ENCODE assay signal across 8 mouse cellular contexts in the genomic region with DNA sequence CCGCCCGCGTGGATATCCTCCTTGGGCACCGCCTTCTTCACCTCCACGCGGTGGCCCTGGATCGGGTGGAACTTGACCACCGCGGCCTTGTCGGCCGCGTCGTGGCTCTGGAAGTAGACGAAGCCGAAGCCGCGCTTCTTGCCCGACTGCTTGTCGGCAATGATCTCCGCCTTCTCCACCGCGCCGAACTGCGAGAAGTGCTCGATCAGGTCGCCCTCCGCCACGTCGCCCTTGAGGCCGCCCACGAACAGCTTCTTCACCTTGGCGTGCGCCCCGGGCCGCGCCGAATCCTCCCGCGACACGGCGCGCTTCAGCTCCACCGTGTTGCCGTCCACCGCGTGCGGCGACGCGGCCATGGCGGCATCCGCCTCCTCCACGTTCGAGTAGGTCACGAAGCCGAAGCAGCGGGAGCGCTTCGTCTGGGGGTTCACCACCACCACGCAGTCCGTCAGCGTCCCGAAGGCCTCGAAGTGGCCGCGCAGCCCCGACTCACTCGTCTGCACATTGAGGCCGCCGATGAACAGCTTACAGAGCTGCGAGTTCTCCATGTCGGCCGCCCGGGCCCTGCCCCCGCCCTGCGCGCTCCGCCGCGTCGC. TPM values are rescaled to one million over a fixed set of nuclear protein-coding genes. Genes with fewer than 3 reads are reported as not detected.
DNase-seq lines count a peak whose midpoint lies in the region; ATAC-seq and TF ChIP-seq lines count a peak whose summit lies in the region.

No protein-coding gene starts in this region.

- DNase-seq in 3T3-L1 (ENCODE audit: low read depth, low spot score), result peak; percentile 42
- no peak for DNase-seq in embryonic facial prominence, embryonic 10.5 days (ENCODE audit: low spot score)
- no peak for DNase-seq in heart, adult 2 months
- DNase-seq in liver, postnatal 0 days, result peak; percentile 74
- peak; percentile 50 for DNase-seq in yolk sac, embryonic 10.5 days (ENCODE audit: low spot score)

- TF ChIP-seq POLR2A in ES-Bruce4 (IDR thresholded peaks at IDR 0.05; ENCODE audit: insufficient read depth, low read length), result no peak
- no peak for TF ChIP-seq POLR2A in heart, adult 2 months (IDR thresholded peaks at IDR 0.05; ENCODE audit: insufficient read depth, low read depth, low read length)

- intact Hi-C loops in heart, adult 2 months (cut with DNase I), result loop anchor here (10.0 kb wide), 1 partner anchor 277 kb away; a partner anchor contains a TSS

- H3K4me3 ChIP-seq in ES-Bruce4 (ENCODE audit: low read depth, low read length), result peak overlapping the region; percentile 91
- H3K4me3 ChIP-seq in embryonic facial prominence, embryonic 10.5 days, result peak overlapping the region; percentile 96
- H3K4me3 ChIP-seq in heart, adult 2 months, result peak overlapping the region; percentile 94
- H3K4me3 ChIP-seq in kidney, embryonic 15.5 days (replicated peaks), result peak overlapping the region; percentile 94
- peak overlapping the region; percentile 96 for H3K4me3 ChIP-seq in liver, postnatal 0 days (ENCODE audit: low read depth, low read length)
- H3K4me3 ChIP-seq in neural tube, embryonic 15.5 days (replicated peaks), result peak overlapping the region; percentile 94

- WGBS in embryonic facial prominence, embryonic 10.5 days, result under 1% methylated on average over 81 of the region's 81 CpGs
- WGBS in heart, adult 2 months, result under 1% methylated on average over 77 of the region's 81 CpGs
- under 1% methylated on average over 77 of the region's 81 CpGs for WGBS in kidney, embryonic 15.5 days
- WGBS in liver, postnatal 0 days (ENCODE audit: insufficient replicate concordance), result 0% methylated on average over 70 of the region's 81 CpGs
- WGBS in neural tube, embryonic 15.5 days, result under 1% methylated on average over 71 of the region's 81 CpGs

- H3K27ac ChIP-seq in ES-Bruce4 (ENCODE audit: insufficient read depth, low read length), result peak overlapping the region; percentile 81
- H3K27ac ChIP-seq in embryonic facial prominence, embryonic 10.5 days (replicated peaks), result peak overlapping the region; percentile 100
- peak overlapping the region; percentile 100 for H3K27ac ChIP-seq in heart, adult 2 months
- H3K27ac ChIP-seq in kidney, embryonic 15.5 days, result peak overlapping the region; percentile 98
- H3K27ac ChIP-seq in liver, postnatal 0 days (ENCODE audit: low read depth), result peak overlapping the region; percentile 99
- H3K27ac ChIP-seq in neural tube, embryonic 15.5 days (replicated peaks), result peak overlapping the region; percentile 99

- H3K36me3 ChIP-seq in ES-Bruce4 (ENCODE audit: control insufficient read depth, insufficient read depth, low read length, poor library complexity, severe bottlenecking), result peaks cover 17% of the 10 kb centered on the region
- H3K36me3 ChIP-seq in embryonic facial prominence, embryonic 10.5 days (replicated peaks), result peaks cover 27% of the 10 kb centered on the region
- peaks cover 6% of the 10 kb centered on the region for H3K36me3 ChIP-seq in heart, adult 2 months (ENCODE audit: control insufficient read depth, insufficient read depth, low read length)
- H3K36me3 ChIP-seq in kidney, embryonic 15.5 days, result peaks cover 13% of the 10 kb centered on the region
- peaks cover 5% of the 10 kb centered on the region; the same call in 1 of the 2 replicates for H3K36me3 ChIP-seq in liver, postnatal 0 days (replicated peaks; ENCODE audit: insufficient read depth, low read length)
- H3K36me3 ChIP-seq in neural tube, embryonic 15.5 days, result no peaks in the 10 kb centered on the region; the same call in 1 of the 2 replicates

- H3K4me2 ChIP-seq in kidney, embryonic 15.5 days, result peak overlapping the region; percentile 64
- peak overlapping the region; percentile 74 for H3K4me2 ChIP-seq in liver, postnatal 0 days (ENCODE audit: low read depth, low read length)
- H3K4me2 ChIP-seq in neural tube, embryonic 15.5 days, result peak overlapping the region; percentile 63

- no peak for TF ChIP-seq CTCF in ES-Bruce4 (IDR thresholded peaks at IDR 0.05; ENCODE audit: low read depth, low read length)
- TF ChIP-seq CTCF in heart, adult 2 months (IDR thresholded peaks at IDR 0.05), result no peak
- TF ChIP-seq CTCF in liver, postnatal 0 days (IDR thresholded peaks at IDR 0.05; ENCODE audit: low read depth), result no peak

- H3K27me3 ChIP-seq in ES-Bruce4 (ENCODE audit: control insufficient read depth, insufficient read depth, low read length, poor library complexity, severe bottlenecking), result no peaks in the 10 kb centered on the region
- H3K27me3 ChIP-seq in embryonic facial prominence, embryonic 10.5 days (replicated peaks; ENCODE audit: low read depth, poor library complexity, severe bottlenecking), result no peaks in the 10 kb centered on the region
- H3K27me3 ChIP-seq in heart, adult 2 months (ENCODE audit: control insufficient read depth, insufficient read depth, low read length), result no peaks in the 10 kb centered on the region
- no peaks in the 10 kb centered on the region for H3K27me3 ChIP-seq in kidney, embryonic 15.5 days
- H3K27me3 ChIP-seq in liver, postnatal 0 days (ENCODE audit: insufficient read depth, low read length), result no peaks in the 10 kb centered on the region
- H3K27me3 ChIP-seq in neural tube, embryonic 15.5 days (replicated peaks), result no peaks in the 10 kb centered on the region

- H3K79me2 ChIP-seq in heart, adult 2 months (replicated peaks; ENCODE audit: control insufficient read depth, insufficient read depth, low read length), result peaks cover 3% of the 10 kb centered on the region

- peak overlapping the region; percentile 95 for H3K9ac ChIP-seq in ES-Bruce4 (ENCODE audit: low read depth, poor library complexity, severe bottlenecking)
- peak overlapping the region; percentile 97 for H3K9ac ChIP-seq in heart, adult 2 months (ENCODE audit: low read depth, low read length)
- H3K9ac ChIP-seq in kidney, embryonic 15.5 days, result peak overlapping the region; percentile 84
- peak overlapping the region; percentile 99 for H3K9ac ChIP-seq in liver, postnatal 0 days (replicated peaks)
- peak overlapping the region; percentile 98 for H3K9ac ChIP-seq in neural tube, embryonic 15.5 days (replicated peaks)

- peak; percentile 16 for ATAC-seq in kidney, embryonic 15.5 days (replicated peaks; ENCODE audit: low FRiP score)
- peak; percentile 18 for ATAC-seq in liver, postnatal 0 days
- peak; percentile 56 for ATAC-seq in neural tube, embryonic 15.5 days (ENCODE audit: low FRiP score)

- no peaks in the 10 kb centered on the region for H3K9me3 ChIP-seq in ES-Bruce4 (replicated peaks; ENCODE audit: control insufficient read depth, insufficient read depth, low read length, poor library complexity, severe bottlenecking)
- H3K9me3 ChIP-seq in embryonic facial prominence, embryonic 10.5 days, result no peaks in the 10 kb centered on the region
- no peaks in the 10 kb centered on the region for H3K9me3 ChIP-seq in kidney, embryonic 15.5 days (replicated peaks)
- no peaks in the 10 kb centered on the region for H3K9me3 ChIP-seq in liver, postnatal 0 days (ENCODE audit: low read length)
- H3K9me3 ChIP-seq in neural tube, embryonic 15.5 days (replicated peaks), result no peaks in the 10 kb centered on the region

- no peak for TF ChIP-seq EP300 in ES-Bruce4 (IDR thresholded peaks at IDR 0.05; ENCODE audit: insufficient read depth, low read depth, low read length)
- no peak for TF ChIP-seq EP300 in heart, adult 2 months (IDR thresholded peaks at IDR 0.05; ENCODE audit: insufficient read depth, low read depth, low read length)
- TF ChIP-seq EP300 in liver, postnatal 0 days (IDR thresholded peaks at IDR 0.05; ENCODE audit: low read depth), result no peak

- no peaks in the 10 kb centered on the region for H3K4me1 ChIP-seq in ES-Bruce4 (ENCODE audit: control insufficient read depth, insufficient read depth, low read length)
- H3K4me1 ChIP-seq in embryonic facial prominence, embryonic 10.5 days, result peaks cover 33% of the 10 kb centered on the region
- peaks cover 4% of the 10 kb centered on the region for H3K4me1 ChIP-seq in heart, adult 2 months (ENCODE audit: control insufficient read depth, insufficient read depth, low read length)
- H3K4me1 ChIP-seq in kidney, embryonic 15.5 days, result peaks cover 42% of the 10 kb centered on the region
- peaks cover 21% of the 10 kb centered on the region for H3K4me1 ChIP-seq in liver, postnatal 0 days (ENCODE audit: insufficient read depth)
- peaks cover 45% of the 10 kb centered on the region for H3K4me1 ChIP-seq in neural tube, embryonic 15.5 days

RNA-seq across cellular contexts. Expression of a gene that starts 0.5 kb away (rescaled TPM):
- polyA plus RNA-seq in ES-Bruce4 (2011; ENCODE audit: insufficient read depth, insufficient read length, low read depth, missing spikeins), result 166 and 181 TPM in 2 replicates
- polyA plus RNA-seq in embryonic facial prominence, embryonic 10.5 days (2016; fragmentation: Nextera tagmentation; extraction: Ambion mirVana), result 44.5 and 52.5 TPM in 2 replicates
- total RNA-seq in heart, adult 2 months (2021), result 10 to 100 TPM; 66.6 to 67.4 TPM
- 21.7 and 25.2 TPM in 2 replicates for polyA plus RNA-seq in heart, adult 2 months (2012; rRNA removed)
- 38.6 and 41.5 TPM in 2 replicates for polyA plus RNA-seq in kidney, embryonic 15.5 days (2015; fragmentation: Nextera tagmentation; extraction: Ambion mirVana)
- 11.0 and 11.4 TPM in 2 replicates for polyA plus RNA-seq in liver, postnatal 0 days (2015; fragmentation: Nextera tagmentation; extraction: Ambion mirVana)
- 32.5 and 41.2 TPM in 2 replicates for polyA plus RNA-seq in neural tube, embryonic 15.5 days (2015; fragmentation: Nextera tagmentation; extraction: Ambion mirVana)

RNA-seq across cellular contexts. Expression of a gene that starts 14.5 kb away (rescaled TPM):
- 0.25 and 0.30 TPM in 2 replicates for polyA plus RNA-seq in ES-Bruce4 (2011; ENCODE audit: insufficient read depth, insufficient read length, low read depth, missing spikeins)
- 1.7 and 1.8 TPM in 2 replicates for polyA plus RNA-seq in embryonic facial prominence, embryonic 10.5 days (2016; fragmentation: Nextera tagmentation; extraction: Ambion mirVana)
- total RNA-seq in heart, adult 2 months (2021), result 1 to 10 TPM; 2.1 to 2.7 TPM
- 4.3 and 6.7 TPM in 2 replicates for polyA plus RNA-seq in heart, adult 2 months (2012; rRNA removed)
- 6.5 and 7.2 TPM in 2 replicates for polyA plus RNA-seq in kidney, embryonic 15.5 days (2015; fragmentation: Nextera tagmentation; extraction: Ambion mirVana)
- 2.2 and 2.9 TPM in 2 replicates for polyA plus RNA-seq in liver, postnatal 0 days (2015; fragmentation: Nextera tagmentation; extraction: Ambion mirVana)
- 14.9 and 16.5 TPM in 2 replicates for polyA plus RNA-seq in neural tube, embryonic 15.5 days (2015; fragmentation: Nextera tagmentation; extraction: Ambion mirVana)

RNA-seq across cellular contexts. Expression of a gene that starts 29.6 kb away (rescaled TPM):
- polyA plus RNA-seq in ES-Bruce4 (2011; ENCODE audit: insufficient read depth, insufficient read length, low read depth, missing spikeins), result 25.1 and 28.9 TPM in 2 replicates
- polyA plus RNA-seq in embryonic facial prominence, embryonic 10.5 days (2016; fragmentation: Nextera tagmentation; extraction: Ambion mirVana), result 43.2 and 43.3 TPM in 2 replicates
- 10 to 100 TPM; 22.3 to 24.0 TPM for total RNA-seq in heart, adult 2 months (2021)
- 13.9 and 14.8 TPM in 2 replicates for polyA plus RNA-seq in heart, adult 2 months (2012; rRNA removed)
- 37.2 and 39.4 TPM in 2 replicates for polyA plus RNA-seq in kidney, embryonic 15.5 days (2015; fragmentation: Nextera tagmentation; extraction: Ambion mirVana)
- 35.4 and 37.6 TPM in 2 replicates for polyA plus RNA-seq in liver, postnatal 0 days (2015; fragmentation: Nextera tagmentation; extraction: Ambion mirVana)
- polyA plus RNA-seq in neural tube, embryonic 15.5 days (2015; fragmentation: Nextera tagmentation; extraction: Ambion mirVana), result 64.6 TPM in 2 replicates

Comparison
In these comparisons a context has a peak if more than half of its experiments do, and no peak if none do; other contexts are left out.
1. DNase-seq: peak in 3T3-L1 (single experiment), liver, postnatal 0 days (single experiment) and yolk sac, embryonic 10.5 days (single experiment); none in embryonic facial prominence, embryonic 10.5 days (single experiment) and heart, adult 2 months (0 of 2).
2. Peak in every context shown above with its lines, with median percentiles within 50 percentile points of each other: H3K27ac ChIP-seq, H3K4me3 ChIP-seq, H3K9ac ChIP-seq, ATAC-seq and H3K4me2 ChIP-seq.